Mouse (Mus musculus) megakaryocyte, embryonic 14.5 days (primary cell): ENCODE measurements at regions not wholly inside any gene's neighbourhood (a gene's known extent, or its start where the extent isn't known, plus 50 kb on each side); places are given as distances from the start of the nearest gene placed in this dataset.

ENCODE experiments used
- FLI1 ChIP-seq: IDR thresholded peaks from 2 replicates; pipeline ENCODE4 v1.6.1; 2012; ENCODE audit warnings: low read length, inconsistent platforms, mixed read lengths
- GATA1 ChIP-seq: IDR thresholded peaks from 3 replicates; pipeline ENCODE4 v1.6.1; 2012; ENCODE audit warnings: mixed read lengths, low read length, inconsistent platforms, borderline replicate concordance

GRCm38 (mm10) chr11:45624233-45624632 lies 227.6 kb upstream of the Clint1 start:
- no peak for TF ChIP-seq GATA1
- no peak for TF ChIP-seq FLI1
